Mouse (Mus musculus): ENCODE measurements at regions not wholly inside any gene's neighbourhood (a gene's known extent, or its start where the extent isn't known, plus 50 kb on each side); places are given as distances from the start of the nearest gene placed in this dataset.

- no peak for ATAC-seq
- Histone ChIP-seq H3K4me2 (ENCODE audit: low read length) (no peak overlapping the region), H3K36me3 (ENCODE audit: control insufficient read depth, insufficient read depth, low read length) (no peaks in the 10 kb centered on the region), H3K4me1 (ENCODE audit: control insufficient read depth, insufficient read depth, low read length) (no peaks in the 10 kb centered on the region), H3K9ac (ENCODE audit: low read length) (no peak overlapping the region), H3K4me3 (ENCODE audit: low read depth, low read length) (no peak overlapping the region), H3K27ac (ENCODE audit: low read depth, low read length) (no peak overlapping the region), H3K9me3 (replicated peaks; ENCODE audit: control insufficient read depth, low read length) (no peaks in the 10 kb centered on the region), H3K27me3 (replicated peaks; ENCODE audit: control insufficient read depth, insufficient read depth, low read length) (no peaks in the 10 kb centered on the region)
- 95% methylated on average over 6 of the region's 6 CpGs for WGBS
- DNase-seq (ENCODE audit: low spot score): no peak
Measured at GRCm38 (mm10) chr5:100252036-100252435, 92.4 kb upstream of the Tmem150c start.

GRCm38 (mm10) chr5:100249757-100250156 lies 90.1 kb upstream of the Tmem150c start:
- H3K4me3 ChIP-seq (ENCODE audit: low read depth, low read length): no peak overlapping the region
- H3K36me3 ChIP-seq (ENCODE audit: control insufficient read depth, insufficient read depth, low read length): no peaks in the 10 kb centered on the region
- WGBS: 54% methylated on average over 3 of the region's 3 CpGs

DNA sequence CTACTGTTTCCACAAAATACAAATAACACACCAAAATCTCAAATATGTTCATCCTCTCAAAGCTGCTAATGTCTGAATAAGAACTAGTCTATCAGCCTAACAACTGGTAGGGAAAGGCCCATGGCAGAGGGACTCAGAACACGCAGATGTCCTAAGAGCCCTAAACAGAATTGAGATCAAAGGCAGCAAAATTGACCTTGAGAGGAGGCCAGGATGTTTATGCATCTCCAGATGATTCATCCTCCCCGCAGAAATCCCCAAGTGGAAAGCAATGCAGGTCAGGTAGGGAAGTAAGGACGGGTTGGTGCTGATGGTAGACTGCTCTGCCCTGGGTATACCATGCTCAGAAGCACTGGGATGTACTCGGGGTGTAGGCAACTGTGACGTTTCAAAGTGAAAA lies 89.0 kb upstream of the Tmem150c start:
- H3K4me2 ChIP-seq (ENCODE audit: low read length): no peak overlapping the region
- H3K4me3 ChIP-seq (ENCODE audit: low read depth, low read length): no peak overlapping the region
- H3K9me3 ChIP-seq (replicated peaks; ENCODE audit: control insufficient read depth, low read length): no peaks in the 10 kb centered on the region
- no peaks in the 10 kb centered on the region for H3K4me1 ChIP-seq (ENCODE audit: control insufficient read depth, insufficient read depth, low read length)
- 85% methylated on average over 5 of the region's 5 CpGs for WGBS
- H3K36me3 ChIP-seq (ENCODE audit: control insufficient read depth, insufficient read depth, low read length): no peaks in the 10 kb centered on the region
- no peak overlapping the region for H3K27ac ChIP-seq (ENCODE audit: low read depth, low read length)
- H3K27me3 ChIP-seq (replicated peaks; ENCODE audit: control insufficient read depth, insufficient read depth, low read length): no peaks in the 10 kb centered on the region
- H3K9ac ChIP-seq (ENCODE audit: low read length): no peak overlapping the region
- no peak for DNase-seq (ENCODE audit: low spot score)
- ATAC-seq: no peak

More at GRCm38 (mm10) chr5:100249757-100250156, 90.1 kb upstream of the Tmem150c start:
- ATAC-seq (no peak), DNase-seq (ENCODE audit: low spot score) (no peak)
- H3K9me3 ChIP-seq (replicated peaks; ENCODE audit: control insufficient read depth, low read length): no peaks in the 10 kb centered on the region
- no peaks in the 10 kb centered on the region for H3K4me1 ChIP-seq (ENCODE audit: control insufficient read depth, insufficient read depth, low read length)
- no peak overlapping the region for H3K9ac ChIP-seq (ENCODE audit: low read length)
- H3K27me3 ChIP-seq (replicated peaks; ENCODE audit: control insufficient read depth, insufficient read depth, low read length): no peaks in the 10 kb centered on the region
- no peak overlapping the region for H3K27ac ChIP-seq (ENCODE audit: low read depth, low read length)
- no peak overlapping the region for H3K4me2 ChIP-seq (ENCODE audit: low read length)

- ATAC-seq: no peak
- WGBS: 90% methylated on average over 2 of the region's 2 CpGs
- no peak overlapping the region for H3K27ac ChIP-seq (ENCODE audit: low read depth, low read length)
- DNase-seq (ENCODE audit: low spot score): no peak
- no peak overlapping the region for H3K4me3 ChIP-seq (ENCODE audit: low read depth, low read length)
- no peaks in the 10 kb centered on the region for H3K9me3 ChIP-seq (replicated peaks; ENCODE audit: control insufficient read depth, low read length)
- no peaks in the 10 kb centered on the region for H3K36me3 ChIP-seq (ENCODE audit: control insufficient read depth, insufficient read depth, low read length)
- H3K4me1 ChIP-seq (ENCODE audit: control insufficient read depth, insufficient read depth, low read length): no peaks in the 10 kb centered on the region
- H3K9ac ChIP-seq (ENCODE audit: low read length): no peak overlapping the region
- no peak overlapping the region for H3K4me2 ChIP-seq (ENCODE audit: low read length)
- H3K27me3 ChIP-seq (replicated peaks; ENCODE audit: control insufficient read depth, insufficient read depth, low read length): no peaks in the 10 kb centered on the region
Measured at GRCm38 (mm10) chr5:100246709-100247108, 87.1 kb upstream of the Tmem150c start.

DNA sequence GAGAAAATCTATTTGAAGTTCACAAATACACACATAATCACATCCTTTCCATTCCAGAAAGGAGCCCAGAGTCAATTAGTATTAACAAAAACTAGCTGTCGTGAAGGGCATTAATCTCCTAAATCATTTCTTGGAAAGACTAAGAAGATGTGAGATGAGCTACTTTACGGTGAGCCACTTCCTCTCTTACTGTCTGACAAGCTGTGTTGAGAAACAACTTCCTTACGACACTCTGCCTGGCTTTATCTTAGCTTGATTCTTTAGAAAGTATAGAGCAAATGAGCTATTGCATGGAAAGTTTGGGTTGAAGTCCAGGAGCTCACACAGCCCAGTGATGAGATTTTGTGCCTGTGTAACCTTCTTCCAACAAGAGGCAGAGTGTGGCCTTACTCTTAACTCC lies 85.2 kb upstream of the Tmem150c start:
- no peaks in the 10 kb centered on the region for H3K9me3 ChIP-seq (replicated peaks; ENCODE audit: control insufficient read depth, low read length)
- 84% methylated on average over 3 of the region's 3 CpGs for WGBS
- H3K27me3 ChIP-seq (replicated peaks; ENCODE audit: control insufficient read depth, insufficient read depth, low read length): no peaks in the 10 kb centered on the region
- H3K36me3 ChIP-seq (ENCODE audit: control insufficient read depth, insufficient read depth, low read length): no peaks in the 10 kb centered on the region
- no peak for DNase-seq (ENCODE audit: low spot score)
- no peak overlapping the region for H3K4me3 ChIP-seq (ENCODE audit: low read depth, low read length)
- H3K4me1 ChIP-seq (ENCODE audit: control insufficient read depth, insufficient read depth, low read length): no peaks in the 10 kb centered on the region
- H3K4me2 ChIP-seq (ENCODE audit: low read length): no peak overlapping the region
- no peak overlapping the region for H3K9ac ChIP-seq (ENCODE audit: low read length)
- no peak overlapping the region for H3K27ac ChIP-seq (ENCODE audit: low read depth, low read length)
- no peak for ATAC-seq

GRCm38 (mm10) chr5:100240876-100241275 lies 81.3 kb upstream of the Tmem150c start:
- Histone ChIP-seq H3K36me3 (ENCODE audit: control insufficient read depth, insufficient read depth, low read length) (no peaks in the 10 kb centered on the region), H3K9ac (ENCODE audit: low read length) (no peak overlapping the region), H3K4me3 (ENCODE audit: low read depth, low read length) (no peak overlapping the region), H3K4me2 (ENCODE audit: low read length) (no peak overlapping the region), H3K27ac (ENCODE audit: low read depth, low read length) (no peak overlapping the region), H3K4me1 (ENCODE audit: control insufficient read depth, insufficient read depth, low read length) (no peaks in the 10 kb centered on the region), H3K9me3 (replicated peaks; ENCODE audit: control insufficient read depth, low read length) (no peaks in the 10 kb centered on the region), H3K27me3 (replicated peaks; ENCODE audit: control insufficient read depth, insufficient read depth, low read length) (no peaks in the 10 kb centered on the region)
- ATAC-seq (no peak), DNase-seq (ENCODE audit: low spot score) (peak; percentile 59)
- 71% methylated on average over 6 of the region's 6 CpGs for WGBS

DNA sequence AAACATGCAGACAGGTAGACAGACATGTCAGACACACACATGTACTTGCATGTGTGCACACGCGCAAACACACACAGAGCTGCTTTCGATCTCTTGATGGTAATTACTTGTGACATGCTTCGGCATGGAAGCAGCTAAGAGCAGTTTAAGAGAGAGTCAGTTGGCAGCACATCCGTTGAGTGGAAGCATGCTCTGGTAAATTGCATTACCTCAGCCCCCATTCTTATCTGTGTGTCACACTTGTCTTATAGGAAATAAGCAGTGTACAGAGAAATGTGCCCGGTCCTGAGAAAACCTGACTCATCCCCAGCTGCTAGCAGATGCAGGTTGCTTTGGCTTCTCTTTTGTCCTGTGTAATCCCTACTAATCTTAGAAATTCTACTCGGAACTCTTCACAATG lies 80.0 kb upstream of the Tmem150c start:
- DNase-seq (ENCODE audit: low spot score): no peak

DNA sequence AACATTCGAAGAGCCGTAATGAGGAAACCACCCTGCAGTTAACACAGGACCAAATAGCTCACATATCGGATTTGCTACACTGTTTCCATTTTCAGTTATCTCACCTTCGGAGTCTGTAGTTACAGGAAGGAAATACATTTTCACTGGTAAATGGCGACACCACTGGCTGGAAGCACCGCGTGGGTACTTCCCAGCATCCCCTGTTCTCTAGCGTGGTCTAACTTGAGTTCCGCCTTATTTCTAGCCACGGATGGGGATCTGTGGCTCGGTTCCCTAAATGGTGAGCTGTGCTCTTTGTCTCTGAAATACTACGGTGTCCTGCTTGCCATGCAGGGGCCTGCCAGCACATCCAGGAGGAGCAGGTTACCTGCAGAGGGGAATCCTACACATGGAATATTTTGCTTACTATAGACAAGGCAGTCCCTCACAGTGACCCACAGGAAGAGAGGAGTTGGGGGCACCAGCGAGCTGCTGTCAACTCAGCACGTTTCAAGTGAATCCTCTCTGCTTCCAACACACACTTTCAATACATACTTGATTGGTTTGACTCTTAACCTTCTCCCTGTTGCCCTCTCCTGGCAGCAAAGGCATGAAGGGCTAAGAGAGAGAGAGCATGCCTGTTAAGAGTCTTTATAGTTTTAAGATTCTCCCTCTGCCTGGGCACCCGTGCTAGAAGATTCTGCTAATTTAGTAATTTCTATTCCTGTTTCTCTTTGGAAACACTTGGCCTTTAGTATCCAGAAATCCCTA lies 78.9 kb upstream of the Tmem150c start:
- Histone ChIP-seq H3K27me3 (replicated peaks; ENCODE audit: control insufficient read depth, insufficient read depth, low read length) (no peaks in the 10 kb centered on the region), H3K9ac (ENCODE audit: low read length) (no peak overlapping the region), H3K36me3 (ENCODE audit: control insufficient read depth, insufficient read depth, low read length) (no peaks in the 10 kb centered on the region), H3K9me3 (replicated peaks; ENCODE audit: control insufficient read depth, low read length) (no peaks in the 10 kb centered on the region), H3K27ac (ENCODE audit: low read depth, low read length) (no peak overlapping the region), H3K4me2 (ENCODE audit: low read length) (no peak overlapping the region), H3K4me1 (ENCODE audit: control insufficient read depth, insufficient read depth, low read length) (no peaks in the 10 kb centered on the region), H3K4me3 (ENCODE audit: low read depth, low read length) (no peak overlapping the region)
- ATAC-seq: no peak
- WGBS: 85% methylated on average over 15 of the region's 15 CpGs
- DNase-seq (ENCODE audit: low spot score): no peak

More for the DNA sequence above, 80.0 kb upstream of the Tmem150c start:
- no peaks in the 10 kb centered on the region for H3K4me1 ChIP-seq (ENCODE audit: control insufficient read depth, insufficient read depth, low read length)
- no peak for ATAC-seq
- H3K4me2 ChIP-seq (ENCODE audit: low read length): no peak overlapping the region
- H3K27ac ChIP-seq (ENCODE audit: low read depth, low read length): no peak overlapping the region
- no peak overlapping the region for H3K9ac ChIP-seq (ENCODE audit: low read length)
- no peaks in the 10 kb centered on the region for H3K36me3 ChIP-seq (ENCODE audit: control insufficient read depth, insufficient read depth, low read length)
- no peak overlapping the region for H3K4me3 ChIP-seq (ENCODE audit: low read depth, low read length)
- H3K9me3 ChIP-seq (replicated peaks; ENCODE audit: control insufficient read depth, low read length): no peaks in the 10 kb centered on the region
- WGBS: 67% methylated on average over 7 of the region's 7 CpGs
- H3K27me3 ChIP-seq (replicated peaks; ENCODE audit: control insufficient read depth, insufficient read depth, low read length): no peaks in the 10 kb centered on the region

- no peak for DNase-seq (ENCODE audit: low spot score)
Measured at GRCm38 (mm10) chr5:100237674-100238278, 78.2 kb upstream of the Tmem150c start.

More at GRCm38 (mm10) chr5:100237674-100238278, 78.2 kb upstream of the Tmem150c start:
- Histone ChIP-seq H3K27ac (ENCODE audit: low read depth, low read length) (no peak overlapping the region), H3K27me3 (replicated peaks; ENCODE audit: control insufficient read depth, insufficient read depth, low read length) (no peaks in the 10 kb centered on the region), H3K4me3 (ENCODE audit: low read depth, low read length) (no peak overlapping the region), H3K36me3 (ENCODE audit: control insufficient read depth, insufficient read depth, low read length) (no peaks in the 10 kb centered on the region), H3K4me1 (ENCODE audit: control insufficient read depth, insufficient read depth, low read length) (no peaks in the 10 kb centered on the region), H3K9ac (ENCODE audit: low read length) (no peak overlapping the region), H3K4me2 (ENCODE audit: low read length) (no peak overlapping the region), H3K9me3 (replicated peaks; ENCODE audit: control insufficient read depth, low read length) (no peaks in the 10 kb centered on the region)
- no peak for ATAC-seq
- 94% methylated on average over 12 of the region's 12 CpGs for WGBS

Measured in forebrain, embryonic 14.5 days (tissue).